Mouse (Mus musculus): ENCODE measurements around the gene Olfr462. TPM values are rescaled to one million over a fixed set of nuclear protein-coding genes. Genes with fewer than 3 reads are reported as not detected.

Olfr462 gene
- polyA plus RNA-seq, 2 experiments = not detected

- no peaks in the 10 kb centered on the region for H3K36me3 ChIP-seq (replicated peaks; ENCODE audit: control insufficient read depth, insufficient read depth, low read depth)
- no peak for TF ChIP-seq EP300 (IDR thresholded peaks at IDR 0.05; ENCODE audit: low read depth)
- no peak for TF ChIP-seq CTCF (IDR thresholded peaks at IDR 0.05; ENCODE audit: low read depth)
- no peak for DNase-seq (ENCODE audit: low read depth in 3 of 3, low spot score in 3 of 3)
- H3K27ac ChIP-seq = no peak overlapping the region
- H3K4me2 ChIP-seq (ENCODE audit: low read depth) = no peak overlapping the region
- H3K9me3 ChIP-seq (ENCODE audit: control insufficient read depth, low read length) = no peaks in the 10 kb centered on the region
- H3K4me1 ChIP-seq (replicated peaks; ENCODE audit: control insufficient read depth in 2 of 2, insufficient read depth in 2 of 2, low read length in 1 of 2) = no peaks in the 10 kb centered on the region
- H3K4me3 ChIP-seq (ENCODE audit: insufficient read depth in 1 of 2, low read depth in 2 of 2, low read length in 2 of 2) = no peak overlapping the region
- ATAC-seq (ENCODE audit: insufficient read depth) = no peak
- no peaks in the 10 kb centered on the region for H3K27me3 ChIP-seq (ENCODE audit: control insufficient read depth, insufficient read depth, low read length)
- 55% methylated on average over 3 of the region's 3 CpGs for WGBS (ENCODE audit: insufficient replicate concordance)
- H3K9ac ChIP-seq (replicated peaks) = no peak overlapping the region
These were observed 50.6 kb downstream of the Olfr462 start for GRCm38 (mm10) chr11:87841436-87841835.

- Histone ChIP-seq H3K36me3 (replicated peaks; ENCODE audit: control insufficient read depth, insufficient read depth, low read depth) (no peaks in the 10 kb centered on the region), H3K4me3 (ENCODE audit: insufficient read depth in 1 of 2, low read depth in 2 of 2, low read length in 2 of 2) (no peak overlapping the region), H3K27ac (no peak overlapping the region), H3K9ac (replicated peaks) (no peak overlapping the region), H3K4me2 (ENCODE audit: low read depth) (no peak overlapping the region), H3K4me1 (replicated peaks; ENCODE audit: control insufficient read depth in 2 of 2, insufficient read depth in 2 of 2, low read length in 1 of 2) (no peaks in the 10 kb centered on the region), H3K9me3 (ENCODE audit: control insufficient read depth, low read length) (no peaks in the 10 kb centered on the region), H3K27me3 (ENCODE audit: control insufficient read depth, insufficient read depth, low read length) (no peaks in the 10 kb centered on the region)
- no peak for ATAC-seq (ENCODE audit: insufficient read depth)
- 61% methylated on average over 8 of the region's 8 CpGs for WGBS (ENCODE audit: insufficient replicate concordance)
- TF ChIP-seq EP300 (IDR thresholded peaks at IDR 0.05; ENCODE audit: low read depth) (no peak), CTCF (IDR thresholded peaks at IDR 0.05; ENCODE audit: low read depth) (no peak)
- DNase-seq (ENCODE audit: low read depth in 3 of 3, low spot score in 3 of 3) = no peak
These were observed 51.4 kb downstream of the Olfr462 start for GRCm38 (mm10) chr11:87840676-87841075.

Other genes with a start within 250 kb of the Olfr462 start
- 3.5 and 4.2 TPM in 2 replicates for gene Rnf43, start 229.5 kb downstream of the Olfr462 start, polyA plus RNA-seq (2012; rRNA removed)
- gene Rnf43, start 229.5 kb downstream of the Olfr462 start, polyA plus RNA-seq (2014; fragmentation: Nextera tagmentation; extraction: Ambion mirVana) = 4.5 and 5.0 TPM in 2 replicates
- gene Supt4a, start 154.7 kb downstream of the Olfr462 start, polyA plus RNA-seq (2012; rRNA removed) = 111 TPM in 2 replicates
- gene Supt4a, start 154.7 kb downstream of the Olfr462 start, polyA plus RNA-seq (2014; fragmentation: Nextera tagmentation; extraction: Ambion mirVana) = 211 and 214 TPM in 2 replicates
- gene Tspoap1, start 131.7 kb downstream of the Olfr462 start, polyA plus RNA-seq (2012; rRNA removed) = 5.4 and 5.5 TPM in 2 replicates
- gene Tspoap1, start 131.7 kb downstream of the Olfr462 start, polyA plus RNA-seq (2014; fragmentation: Nextera tagmentation; extraction: Ambion mirVana) = 1.1 and 2.4 TPM in 2 replicates
- gene Mpo, start 98.7 kb downstream of the Olfr462 start, polyA plus RNA-seq (2012; rRNA removed) = 142 and 163 TPM in 2 replicates
- gene Mpo, start 98.7 kb downstream of the Olfr462 start, polyA plus RNA-seq (2014; fragmentation: Nextera tagmentation; extraction: Ambion mirVana) = 301 and 360 TPM in 2 replicates
- 0.02 TPM in 1 of 2 replicates, not detected in the other for gene Lpo, start 64.0 kb downstream of the Olfr462 start, polyA plus RNA-seq (2012; rRNA removed)
- not detected in 2 replicates for gene Lpo, start 64.0 kb downstream of the Olfr462 start, polyA plus RNA-seq (2014; fragmentation: Nextera tagmentation; extraction: Ambion mirVana)
- gene Mks1, start 39.1 kb downstream of the Olfr462 start, polyA plus RNA-seq (2012; rRNA removed) = 2.0 and 2.3 TPM in 2 replicates
- gene Mks1, start 39.1 kb downstream of the Olfr462 start, polyA plus RNA-seq (2014; fragmentation: Nextera tagmentation; extraction: Ambion mirVana) = 0.71 and 0.86 TPM in 2 replicates
- gene Epx, start 16.7 kb downstream of the Olfr462 start, polyA plus RNA-seq (2012; rRNA removed) = 3.4 and 3.8 TPM in 2 replicates
- gene Epx, start 16.7 kb downstream of the Olfr462 start, polyA plus RNA-seq (2014; fragmentation: Nextera tagmentation; extraction: Ambion mirVana) = 0.39 and 0.65 TPM in 2 replicates
- not detected in 2 replicates for gene Olfr463, start 5.1 kb upstream of the Olfr462 start, polyA plus RNA-seq (2012; rRNA removed)
- gene Olfr463, start 5.1 kb upstream of the Olfr462 start, polyA plus RNA-seq (2014; fragmentation: Nextera tagmentation; extraction: Ambion mirVana) = not detected in 2 replicates
- not detected in 2 replicates for gene Olfr464, start 28.7 kb upstream of the Olfr462 start, polyA plus RNA-seq (2012; rRNA removed)
- not detected in 2 replicates for gene Olfr464, start 28.7 kb upstream of the Olfr462 start, polyA plus RNA-seq (2014; fragmentation: Nextera tagmentation; extraction: Ambion mirVana)
- gene Dynll2, start 95.3 kb upstream of the Olfr462 start, polyA plus RNA-seq (2012; rRNA removed) = 18.0 and 21.5 TPM in 2 replicates
- gene Dynll2, start 95.3 kb upstream of the Olfr462 start, polyA plus RNA-seq (2014; fragmentation: Nextera tagmentation; extraction: Ambion mirVana) = 5.7 TPM in 2 replicates
- 111 and 163 TPM in 2 replicates for gene Srsf1, start 155.1 kb upstream of the Olfr462 start, polyA plus RNA-seq (2012; rRNA removed)
- 139 and 158 TPM in 2 replicates for gene Srsf1, start 155.1 kb upstream of the Olfr462 start, polyA plus RNA-seq (2014; fragmentation: Nextera tagmentation; extraction: Ambion mirVana)
- gene Vezf1, start 176.0 kb upstream of the Olfr462 start, polyA plus RNA-seq (2012; rRNA removed) = 4.7 and 5.7 TPM in 2 replicates
- gene Vezf1, start 176.0 kb upstream of the Olfr462 start, polyA plus RNA-seq (2014; fragmentation: Nextera tagmentation; extraction: Ambion mirVana) = 7.5 and 9.1 TPM in 2 replicates
- 0.76 and 0.96 TPM in 2 replicates for gene Cuedc1, start 205.8 kb upstream of the Olfr462 start, polyA plus RNA-seq (2012; rRNA removed)
- gene Cuedc1, start 205.8 kb upstream of the Olfr462 start, polyA plus RNA-seq (2014; fragmentation: Nextera tagmentation; extraction: Ambion mirVana) = 0.36 and 0.53 TPM in 2 replicates